Mouse (Mus musculus) hematopoietic stem cell, adult 5-6 weeks (primary cell): ENCODE results near the gene Tcf12. TPM values are rescaled to one million over a fixed set of nuclear protein-coding genes. Genes with fewer than 3 reads are reported as not detected.

Experiments used
- ATAC-seq, 2 experiments: fragments of 125-278 bp in 1 of 2; replicated peaks in 1 of 2; 2 replicates each; pipeline ENCODE4 v1.8.0; 2016 to 2017; ENCODE audit warnings: inconsistent platforms in 2 of 2, mild to moderate bottlenecking in 2 of 2, moderate number of reproducible peaks in 2 of 2, low read depth in 1 of 2, moderate TSS enrichment in 1 of 2; ENCODE audit not compliant: low FRiP score in 2 of 2, poor library complexity in 2 of 2, severe bottlenecking in 2 of 2, insufficient read depth in 1 of 2, low TSS enrichment in 1 of 2
- total RNA-seq: library from RNA; stranded (forward); fragments of 172-1452, 232-1000 nt; gene quantifications from 2 replicates; pipeline ENCODE4 v1.2.3, GENCODE M21; 2017

The Tcf12 gene
- total RNA-seq, 1 experiment from 2014 or later = 70.2 TPM

GRCm38 (mm10) chr9:72097083-72097482, 14.6 kb downstream of the Tcf12 start:
- ATAC-seq = peak in 1 of 2 experiments; percentile 42; a peak in 1 of 4 replicates

- no peak for ATAC-seq
These were observed 17.0 kb downstream of the Tcf12 start for GRCm38 (mm10) chr9:72094675-72095074.

GRCm38 (mm10) chr9:72092191-72092590, 19.5 kb downstream of the Tcf12 start:
- ATAC-seq = no peak

- ATAC-seq = peak; percentile 65 to 78; a peak in 3 of 4 replicates
These were observed 22.6 kb downstream of the Tcf12 start for GRCm38 (mm10) chr9:72088893-72089611.

GRCm38 (mm10) chr9:72085017-72085416, 26.7 kb downstream of the Tcf12 start:
- no peak for ATAC-seq

- no peak for ATAC-seq
These were observed 27.5 kb downstream of the Tcf12 start for GRCm38 (mm10) chr9:72084131-72084530.

GRCm38 (mm10) chr9:72076158-72076557, 35.5 kb downstream of the Tcf12 start:
- no peak for ATAC-seq

- ATAC-seq = no peak
These were observed 45.5 kb downstream of the Tcf12 start for GRCm38 (mm10) chr9:72066151-72066550.

GRCm38 (mm10) chr9:72053144-72053543, 58.5 kb downstream of the Tcf12 start:
- no peak for ATAC-seq

GRCm38 (mm10) chr9:72040156-72040555, 71.5 kb downstream of the Tcf12 start:
- ATAC-seq = no peak

GRCm38 (mm10) chr9:72039369-72039768, 72.3 kb downstream of the Tcf12 start:
- no peak for ATAC-seq

GRCm38 (mm10) chr9:72037059-72037516, 74.6 kb downstream of the Tcf12 start:
- no peak; a peak in 1 of 4 replicates for ATAC-seq

GRCm38 (mm10) chr9:72036257-72036656, 75.4 kb downstream of the Tcf12 start:
- no peak for ATAC-seq

- no peak for ATAC-seq
These were observed 78.4 kb downstream of the Tcf12 start for GRCm38 (mm10) chr9:72033271-72033670.

- ATAC-seq = no peak
These were observed 81.4 kb downstream of the Tcf12 start for GRCm38 (mm10) chr9:72030274-72030673.

- ATAC-seq = no peak
These were observed 82.1 kb downstream of the Tcf12 start for GRCm38 (mm10) chr9:72029601-72030000.

- no peak for ATAC-seq
These were observed 88.4 kb downstream of the Tcf12 start for GRCm38 (mm10) chr9:72023274-72023673.

GRCm38 (mm10) chr9:72021512-72021911, 90.2 kb downstream of the Tcf12 start:
- no peak for ATAC-seq

- no peak for ATAC-seq
These were observed 95.7 kb downstream of the Tcf12 start for GRCm38 (mm10) chr9:72016021-72016420.
